Mouse (Mus musculus) c-Kit-negative CD71-positive TER-119-positive erythroid progenitor cells, embryonic 14.5 days (primary cell): ENCODE results near the gene C1ra.
A peak's percentile ranks its signal among the peaks of the same experiment; 100 is the strongest.
"Not testable (repeated sequence)": the region's sequence is repeated elsewhere in the genome, so short reads cannot be mapped to it uniquely, and the experiment has no call there.

Source experiments
- DNase-seq: peaks from one replicate; pipeline ENCODE4 v3.0.0-alpha.2; 2013; ENCODE audit warnings: low read depth, low spot score

C1ra gene

GRCm38 (mm10) chr6:124544466-124544865 is 32.3 kb downstream of the C1ra start:
- DNase-seq = no peak

- no peak for DNase-seq
Measured at GRCm38 (mm10) chr6:124545425-124545824, 33.2 kb downstream of the C1ra start.

GRCm38 (mm10) chr6:124547979-124548378 is 35.8 kb downstream of the C1ra start:
- not testable (repeated sequence) for DNase-seq

GRCm38 (mm10) chr6:124549023-124549550 is 36.9 kb downstream of the C1ra start:
- no peak for DNase-seq

DNA sequence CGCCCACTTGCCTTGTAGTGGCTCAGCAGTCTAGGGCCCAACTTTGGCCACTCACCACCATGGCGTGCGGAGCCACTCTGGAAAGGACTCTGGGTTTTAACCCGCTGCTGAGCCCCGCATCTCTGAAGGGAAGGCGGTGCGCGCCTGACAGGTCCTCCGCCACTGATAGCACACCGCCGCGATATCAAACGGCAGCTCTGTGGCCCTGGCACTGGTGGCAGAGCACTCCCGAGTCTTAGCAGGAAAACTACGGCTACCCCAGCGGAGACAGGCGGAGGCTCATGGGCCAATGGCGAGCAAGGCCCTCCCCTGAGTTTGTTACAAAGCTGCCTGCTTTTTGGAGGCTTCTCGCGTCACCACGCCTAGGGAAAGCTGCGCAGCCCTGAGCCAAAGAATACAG is 40.6 kb downstream of the C1ra start:
- DNase-seq = no peak

DNA sequence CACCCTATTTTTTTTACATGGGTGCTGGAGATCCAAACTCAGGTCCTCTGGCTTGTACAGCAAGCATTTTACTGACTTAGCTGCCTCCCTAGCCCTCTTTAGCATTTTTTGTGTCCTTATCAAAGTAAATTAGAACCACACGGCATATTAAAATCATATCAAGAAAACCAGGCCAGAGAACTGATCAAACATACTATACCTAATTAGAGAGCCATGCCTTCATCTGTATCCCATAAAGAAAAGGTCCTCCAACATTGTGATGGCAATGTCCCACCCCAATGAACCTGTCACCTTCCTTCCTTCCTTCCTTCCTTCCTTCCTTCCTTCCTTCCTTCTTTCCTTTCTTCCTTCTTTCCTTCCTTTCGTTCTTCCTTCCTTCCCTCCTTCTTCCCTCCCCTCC is 43.8 kb downstream of the C1ra start:
- not testable (repeated sequence) for DNase-seq

DNA sequence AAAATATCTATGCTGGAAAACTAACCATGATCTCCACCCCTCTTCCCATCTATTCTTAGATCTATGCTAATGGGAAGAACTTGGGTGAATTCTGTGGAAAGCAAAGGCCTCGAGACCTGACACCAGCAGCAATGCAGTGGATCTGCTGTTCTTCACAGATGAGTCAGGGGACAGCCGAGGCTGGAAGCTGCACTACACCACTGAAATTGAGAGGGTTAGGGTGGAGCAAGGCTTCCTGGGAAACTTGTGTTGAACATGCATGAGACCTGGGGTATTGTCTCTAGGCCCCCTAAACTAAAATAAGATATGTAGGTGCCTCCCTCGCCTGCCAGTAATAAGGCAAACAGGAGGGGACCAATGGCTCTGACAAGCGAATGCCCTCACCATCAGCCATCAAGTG is 49.0 kb downstream of the C1ra start:
- not testable (repeated sequence) for DNase-seq

GRCm38 (mm10) chr6:124561611-124562010 is 49.4 kb downstream of the C1ra start:
- not testable (repeated sequence) for DNase-seq

- DNase-seq = peak; percentile 47
Measured at GRCm38 (mm10) chr6:124570026-124570425, 57.8 kb downstream of the C1ra start, which contains the start of gene C1rb. C1rb (plus strand) TSS chr6:124570294.
